Mouse (Mus musculus): Measurements from ENCODE around the gene Coro2a. TPM values are rescaled to one million over a fixed set of nuclear protein-coding genes. Genes with fewer than 3 reads are reported as not detected.
"Not testable (repeated sequence)": the region's sequence is repeated elsewhere in the genome, so short reads cannot be mapped to it uniquely, and the experiment has no call there.

Coro2a gene
- 7.0 and 8.1 TPM in 2 replicates for polyA plus RNA-seq (2014; fragmentation: Nextera tagmentation; extraction: Ambion mirVana)

DNA sequence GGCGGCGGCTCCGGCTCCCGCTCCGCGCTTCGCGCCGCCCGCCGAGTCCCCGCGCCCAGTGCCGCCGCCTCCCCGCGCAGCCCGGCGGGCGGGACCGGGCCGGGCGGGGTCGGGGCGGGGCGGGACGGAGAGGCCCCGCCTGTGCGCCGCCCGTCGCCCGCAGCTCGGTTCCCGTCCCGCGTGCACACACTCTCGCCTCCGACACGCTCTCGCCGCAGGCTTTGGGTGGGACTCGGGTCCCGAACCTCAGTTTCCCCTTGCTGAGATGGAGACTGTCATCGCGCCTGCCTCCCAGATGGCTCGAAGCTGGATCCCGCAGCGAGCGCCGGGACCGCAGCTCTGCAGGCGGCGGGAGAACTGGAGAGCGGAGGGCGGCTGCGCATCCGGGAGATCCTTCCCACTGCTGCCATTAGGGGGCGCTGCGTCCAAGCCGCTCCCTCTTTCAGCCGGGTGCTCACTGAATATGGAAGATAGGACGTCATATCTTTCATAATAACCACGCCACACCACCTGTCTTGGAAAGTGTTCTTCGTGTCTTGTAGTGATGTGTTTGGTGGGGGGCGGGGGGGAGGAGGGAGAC, at the start of gene Coro2a:
Gene Coro2a (minus strand): TSS at position 359 of the 580 bp plus-strand sequence.
- ATAC-seq (ENCODE audit: low FRiP score), result peak; percentile 72
- peak within 1 kb of the TSS; percentile 82 for H3K9ac ChIP-seq
- WGBS, result under 1% methylated on average over 39 of the region's 66 CpGs

DNA sequence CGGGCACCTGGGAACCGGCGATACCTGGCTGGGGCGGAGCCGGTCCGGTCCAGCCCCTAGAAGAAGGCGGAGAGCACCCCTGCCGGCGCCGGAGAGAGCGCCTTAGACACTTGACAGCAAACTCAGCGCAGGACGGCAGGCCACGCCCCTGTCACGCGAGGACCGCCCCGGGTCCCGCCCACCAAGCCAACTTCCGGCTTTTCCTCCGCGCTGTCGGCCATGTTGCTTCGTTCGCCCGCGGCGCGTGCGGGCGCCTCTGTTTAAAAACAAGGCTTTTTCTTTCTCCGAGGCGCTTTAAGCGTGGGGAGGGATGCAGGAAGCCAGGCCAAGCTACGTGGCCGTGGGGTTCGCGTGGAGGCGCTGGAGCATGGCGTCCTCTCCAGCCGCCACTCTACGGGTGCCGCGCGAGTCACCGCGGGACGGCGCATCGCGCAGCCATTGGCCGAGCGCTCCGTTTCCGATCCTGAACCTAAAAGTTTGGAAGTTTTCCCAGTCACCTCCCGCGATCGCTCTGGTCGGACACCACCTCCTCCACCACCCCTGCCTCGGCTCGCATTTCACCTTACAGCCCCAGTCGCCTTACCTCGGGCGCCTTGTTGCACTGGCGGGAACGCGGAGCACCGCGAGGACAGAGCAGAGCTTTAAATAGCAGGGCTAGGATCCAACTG, 48.2 kb upstream of the Coro2a start, which contains the start of gene Tbc1d2:
Gene Tbc1d2 (minus strand): TSS at position 124 of the 668 bp plus-strand sequence.
- Histone ChIP-seq H3K9ac (peak within 1 kb of the TSS; percentile 56), H3K4me1 (replicated peaks; ENCODE audit: control insufficient read depth, insufficient read depth, low read length) (no peaks in the 10 kb centered on the region; the same call in 1 of the 2 replicates), H3K27me3 (ENCODE audit: control insufficient read depth, insufficient read depth, low read length) (peaks cover 28% of the 10 kb centered on the region), H3K36me3 (replicated peaks; ENCODE audit: control insufficient read depth, insufficient read depth) (no peaks in the 10 kb centered on the region), H3K4me2 (replicated peaks) (peak within 1 kb of the TSS; percentile 88), H3K9me3 (ENCODE audit: control insufficient read depth, low read length) (no peaks in the 10 kb centered on the region), H3K4me3 (replicated peaks; ENCODE audit: low read length) (peak within 1 kb of the TSS; percentile 58), H3K27ac (0 out of 2 replicates have a peak within 1 kb of the TSS, but pooled peaks have one; percentile 49)
- under 1% methylated on average over 69 of the region's 69 CpGs for WGBS
- ATAC-seq (ENCODE audit: low FRiP score), result peak; percentile 96
- peak; percentile 87 for DNase-seq (ENCODE audit: low spot score)

More for the DNA sequence above, at the start of gene Coro2a:
- H3K4me1 ChIP-seq (replicated peaks; ENCODE audit: control insufficient read depth, insufficient read depth, low read length), result no peaks in the 10 kb centered on the region
- peak within 1 kb of the TSS; percentile 69 for H3K4me2 ChIP-seq (replicated peaks)
- H3K9me3 ChIP-seq (ENCODE audit: control insufficient read depth, low read length), result no peaks in the 10 kb centered on the region
- no peak within 1 kb of the TSS; the same call in 1 of the 2 replicates for H3K27ac ChIP-seq
- peak; percentile 90 for DNase-seq (ENCODE audit: low spot score)
- H3K36me3 ChIP-seq (replicated peaks; ENCODE audit: control insufficient read depth, insufficient read depth), result no peaks in the 10 kb centered on the region
- peak within 1 kb of the TSS; percentile 63 for H3K4me3 ChIP-seq (replicated peaks; ENCODE audit: low read length)
- peaks cover 13% of the 10 kb centered on the region; the same call in 1 of the 2 replicates for H3K27me3 ChIP-seq (ENCODE audit: control insufficient read depth, insufficient read depth, low read length)

DNA sequence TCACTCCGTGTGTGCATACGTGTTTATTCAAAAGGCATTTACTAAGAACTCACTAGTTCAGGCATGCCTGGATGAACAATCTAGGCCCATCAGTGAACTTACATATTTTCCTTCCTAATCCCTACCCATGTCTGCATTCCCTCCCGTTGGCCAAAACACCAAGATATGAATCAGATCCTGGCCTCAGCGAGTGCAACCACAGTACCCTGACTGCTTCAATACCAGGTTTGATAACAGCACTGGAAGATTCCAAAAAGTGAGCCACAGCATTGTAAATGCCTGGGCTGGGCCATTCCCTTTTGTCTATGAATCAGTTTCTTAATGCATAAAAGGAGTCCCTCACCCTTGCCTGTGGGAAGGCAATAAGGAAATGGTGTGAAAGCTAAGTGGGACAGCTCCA, 47.2 kb upstream of the Coro2a start:
- WGBS, result 59% methylated on average over 4 of the region's 4 CpGs

DNA sequence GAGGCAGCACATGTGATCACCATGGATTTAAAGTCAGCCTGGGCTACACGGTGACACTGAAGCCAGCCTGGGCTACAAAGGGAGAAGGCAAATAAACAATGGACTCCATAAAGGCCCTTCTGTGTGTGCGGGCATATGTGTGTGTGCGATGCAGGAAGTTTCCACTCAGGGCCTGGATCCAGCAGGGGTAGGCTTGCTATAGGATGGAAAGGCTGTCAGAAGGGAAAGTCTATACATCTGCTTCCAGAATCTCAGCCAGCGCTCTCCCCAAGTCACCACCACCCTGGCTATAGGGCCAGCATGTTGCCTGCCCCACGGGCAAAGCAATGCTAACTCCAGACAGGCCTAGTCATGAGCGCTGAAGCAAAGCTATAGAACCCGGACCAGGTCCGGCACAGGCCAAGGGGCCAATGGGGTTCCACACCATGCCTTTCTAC, 41.7 kb upstream of the Coro2a start:
- WGBS, result 90% methylated on average over 8 of the region's 8 CpGs
- no peak for ATAC-seq (ENCODE audit: low FRiP score)
- no peak overlapping the region for H3K9ac ChIP-seq
- H3K4me3 ChIP-seq (replicated peaks; ENCODE audit: low read length), result no peak overlapping the region
- no peaks in the 10 kb centered on the region for H3K36me3 ChIP-seq (replicated peaks; ENCODE audit: control insufficient read depth, insufficient read depth)
- H3K4me1 ChIP-seq (replicated peaks; ENCODE audit: control insufficient read depth, insufficient read depth, low read length), result no peaks in the 10 kb centered on the region
- no peaks in the 10 kb centered on the region for H3K9me3 ChIP-seq (ENCODE audit: control insufficient read depth, low read length)
- H3K4me2 ChIP-seq (replicated peaks), result no peak overlapping the region
- DNase-seq (ENCODE audit: low spot score), result no peak
- H3K27ac ChIP-seq, result no peak overlapping the region
- peaks cover 3% of the 10 kb centered on the region for H3K27me3 ChIP-seq (ENCODE audit: control insufficient read depth, insufficient read depth, low read length)

More for the DNA sequence above, 47.2 kb upstream of the Coro2a start:
- no peak for ATAC-seq (ENCODE audit: low FRiP score)
- no peaks in the 10 kb centered on the region for H3K36me3 ChIP-seq (replicated peaks; ENCODE audit: control insufficient read depth, insufficient read depth)
- no peaks in the 10 kb centered on the region; the same call in 1 of the 2 replicates for H3K4me1 ChIP-seq (replicated peaks; ENCODE audit: control insufficient read depth, insufficient read depth, low read length)
- H3K27me3 ChIP-seq (ENCODE audit: control insufficient read depth, insufficient read depth, low read length), result peaks cover 28% of the 10 kb centered on the region
- H3K4me3 ChIP-seq (replicated peaks; ENCODE audit: low read length), result peak overlapping the region; percentile 58
- H3K9me3 ChIP-seq (ENCODE audit: control insufficient read depth, low read length), result no peaks in the 10 kb centered on the region
- H3K9ac ChIP-seq, result peak overlapping the region; percentile 56
- peak overlapping the region; percentile 88 for H3K4me2 ChIP-seq (replicated peaks)
- DNase-seq (ENCODE audit: low spot score), result no peak
- H3K27ac ChIP-seq, result no peak overlapping the region

DNA sequence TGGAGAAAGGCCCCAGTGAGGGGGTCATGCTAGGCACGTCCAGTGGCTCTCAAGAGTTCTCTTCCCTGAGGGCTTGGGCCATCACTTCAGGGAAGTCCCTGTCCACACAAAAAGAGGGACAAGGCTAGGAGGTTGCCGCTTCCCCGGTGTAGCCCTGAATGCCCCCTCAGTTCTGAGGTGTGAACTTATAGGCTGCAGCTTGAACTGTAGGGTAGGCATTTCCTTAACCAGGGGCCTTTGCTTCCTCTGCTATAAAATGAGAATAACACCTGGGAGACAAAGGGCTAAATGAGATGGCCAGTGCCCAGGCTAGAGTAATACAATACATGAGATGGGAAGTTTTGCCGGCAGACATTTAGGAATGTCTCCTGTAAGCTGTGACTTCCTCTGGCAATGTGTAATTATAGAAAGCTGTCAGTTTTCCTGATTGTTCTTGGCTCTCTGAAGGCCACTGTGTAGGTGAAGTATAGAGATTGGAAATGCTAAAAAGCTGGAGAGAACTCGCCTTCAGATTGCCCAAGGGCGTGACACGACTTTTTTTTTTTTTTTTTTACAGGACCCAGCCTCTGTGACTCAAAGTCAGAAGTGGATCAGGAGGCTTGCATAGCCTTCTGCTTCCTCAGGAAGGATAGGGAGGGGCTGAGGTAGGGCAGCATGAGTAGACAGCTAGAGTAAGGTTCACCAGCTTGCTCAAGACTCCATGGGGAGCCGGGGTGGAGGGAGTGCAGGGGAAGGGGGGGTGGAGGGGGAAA, 41.1 kb upstream of the Coro2a start:
- Histone ChIP-seq H3K27me3 (ENCODE audit: control insufficient read depth, insufficient read depth, low read length) (no peaks in the 10 kb centered on the region), H3K4me3 (replicated peaks; ENCODE audit: low read length) (no peak overlapping the region), H3K27ac (peak overlapping the region; percentile 27; the same call in 1 of the 2 replicates), H3K9ac (no peak overlapping the region), H3K9me3 (ENCODE audit: control insufficient read depth, low read length) (no peaks in the 10 kb centered on the region), H3K36me3 (replicated peaks; ENCODE audit: control insufficient read depth, insufficient read depth) (no peaks in the 10 kb centered on the region), H3K4me1 (replicated peaks; ENCODE audit: control insufficient read depth, insufficient read depth, low read length) (no peaks in the 10 kb centered on the region), H3K4me2 (replicated peaks) (no peak overlapping the region)
- ATAC-seq (ENCODE audit: low FRiP score), result no peak
- 73% methylated on average over 8 of the region's 8 CpGs for WGBS
- DNase-seq (ENCODE audit: low spot score), result no peak

DNA sequence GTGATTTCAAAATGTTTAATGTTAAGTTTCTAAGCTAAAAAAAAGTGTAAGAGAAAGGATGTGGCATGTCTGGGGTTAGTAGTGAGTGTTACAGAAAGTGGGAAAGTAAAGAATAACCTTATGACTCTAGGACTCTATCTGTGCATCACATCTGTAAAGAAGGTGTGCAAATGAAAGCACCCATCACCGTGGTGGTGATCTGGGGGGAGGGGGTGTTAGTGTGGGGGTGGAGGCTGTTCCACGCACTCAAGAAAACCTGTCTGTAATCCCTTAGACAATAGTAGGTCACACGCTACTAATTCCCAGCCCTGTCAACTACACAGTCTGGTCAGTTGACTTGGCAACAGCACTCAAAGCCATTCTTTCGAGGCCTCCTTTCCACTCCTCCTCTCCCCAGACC, 39.3 kb upstream of the Coro2a start:
- 49% methylated on average over 4 of the region's 4 CpGs for WGBS
- H3K4me2 ChIP-seq (replicated peaks), result no peak overlapping the region
- no peaks in the 10 kb centered on the region for H3K36me3 ChIP-seq (replicated peaks; ENCODE audit: control insufficient read depth, insufficient read depth)
- ATAC-seq (ENCODE audit: low FRiP score) (no peak), DNase-seq (ENCODE audit: low spot score) (no peak)
- no peaks in the 10 kb centered on the region for H3K27me3 ChIP-seq (ENCODE audit: control insufficient read depth, insufficient read depth, low read length)
- no peak overlapping the region for H3K27ac ChIP-seq
- no peak overlapping the region for H3K4me3 ChIP-seq (replicated peaks; ENCODE audit: low read length)
- no peak overlapping the region for H3K9ac ChIP-seq
- H3K9me3 ChIP-seq (ENCODE audit: control insufficient read depth, low read length), result no peaks in the 10 kb centered on the region
- H3K4me1 ChIP-seq (replicated peaks; ENCODE audit: control insufficient read depth, insufficient read depth, low read length), result no peaks in the 10 kb centered on the region

DNA sequence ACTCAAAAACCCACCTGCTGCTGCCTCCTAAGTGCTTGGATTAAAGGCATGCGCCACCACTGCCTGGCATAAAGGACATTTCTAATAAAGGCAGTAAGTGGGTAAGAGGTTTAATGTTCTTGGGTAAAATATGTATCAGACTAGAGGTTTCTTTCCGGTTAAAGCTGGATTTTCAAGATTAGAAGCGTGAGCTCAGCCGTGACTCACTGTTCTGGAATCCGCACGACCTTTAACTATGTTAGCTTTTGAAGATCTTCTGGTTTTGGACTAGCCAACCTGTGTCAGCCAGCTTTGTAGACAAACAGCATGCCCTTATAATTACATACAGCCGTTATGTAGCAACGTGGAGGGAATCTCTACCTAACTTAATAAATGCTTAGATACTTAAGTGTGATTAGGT, 37.9 kb upstream of the Coro2a start:
- H3K4me3 ChIP-seq (replicated peaks; ENCODE audit: low read length), result no peak overlapping the region
- no peak overlapping the region for H3K4me2 ChIP-seq (replicated peaks)
- H3K27me3 ChIP-seq (ENCODE audit: control insufficient read depth, insufficient read depth, low read length), result no peaks in the 10 kb centered on the region
- H3K9me3 ChIP-seq (ENCODE audit: control insufficient read depth, low read length), result no peaks in the 10 kb centered on the region
- H3K4me1 ChIP-seq (replicated peaks; ENCODE audit: control insufficient read depth, insufficient read depth, low read length), result no peaks in the 10 kb centered on the region
- DNase-seq (ENCODE audit: low spot score) (no peak), ATAC-seq (ENCODE audit: low FRiP score) (no peak)
- no peaks in the 10 kb centered on the region for H3K36me3 ChIP-seq (replicated peaks; ENCODE audit: control insufficient read depth, insufficient read depth)
- 85% methylated on average over 8 of the region's 8 CpGs for WGBS
- no peak overlapping the region for H3K9ac ChIP-seq
- H3K27ac ChIP-seq, result no peak overlapping the region

DNA sequence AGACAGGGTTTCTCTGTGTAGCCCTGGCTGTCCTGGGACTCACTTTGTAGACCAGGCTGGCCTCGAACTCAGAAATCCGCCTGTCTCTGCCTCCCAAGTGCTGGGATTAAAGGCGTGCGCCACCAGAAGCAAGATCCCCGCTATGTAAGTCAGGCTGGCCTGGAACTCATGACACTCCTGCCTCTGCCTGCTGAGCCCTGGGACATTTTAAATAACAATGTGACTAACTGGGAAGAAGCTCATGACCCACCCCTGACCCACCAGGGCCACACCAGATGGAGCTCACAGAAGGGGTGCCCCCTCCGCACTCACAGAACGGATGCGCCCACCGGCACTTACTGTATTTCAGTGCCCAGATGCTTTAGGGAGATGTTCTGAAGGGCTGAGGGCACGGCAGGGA, 35.2 kb upstream of the Coro2a start:
- not testable (repeated sequence) for DNase-seq (ENCODE audit: low spot score); H3K27ac ChIP-seq; H3K9ac ChIP-seq; H3K4me1 ChIP-seq (replicated peaks; ENCODE audit: control insufficient read depth, insufficient read depth, low read length); H3K27me3 ChIP-seq (ENCODE audit: control insufficient read depth, insufficient read depth, low read length); H3K9me3 ChIP-seq (ENCODE audit: control insufficient read depth, low read length); ATAC-seq (ENCODE audit: low FRiP score); H3K36me3 ChIP-seq (replicated peaks; ENCODE audit: control insufficient read depth, insufficient read depth); H3K4me3 ChIP-seq (replicated peaks; ENCODE audit: low read length); H3K4me2 ChIP-seq (replicated peaks)
- 93% methylated on average over 10 of the region's 10 CpGs for WGBS

Data from hindbrain, embryonic 14.5 days (tissue).